Mouse (Mus musculus) cortical plate, adult 2 months (tissue): ENCODE measurements around the gene Wnt4.

Source experiments
- CTCF ChIP-seq: fragments of 200-500 bp; IDR thresholded peaks from 2 replicates; pipeline ENCODE4 v1.5.1; 2011; ENCODE audit warnings: mild to moderate bottlenecking, control low read depth, low read length; ENCODE audit not compliant: insufficient read depth; ENCODE audit errors: extremely low read depth
- POLR2A ChIP-seq: fragments of 200-500 bp; IDR thresholded peaks from 2 replicates; pipeline ENCODE4 v1.6.1; 2011; ENCODE audit warnings: mild to moderate bottlenecking, low read length, control low read depth; ENCODE audit not compliant: insufficient read depth; ENCODE audit errors: extremely low read depth

DNA sequence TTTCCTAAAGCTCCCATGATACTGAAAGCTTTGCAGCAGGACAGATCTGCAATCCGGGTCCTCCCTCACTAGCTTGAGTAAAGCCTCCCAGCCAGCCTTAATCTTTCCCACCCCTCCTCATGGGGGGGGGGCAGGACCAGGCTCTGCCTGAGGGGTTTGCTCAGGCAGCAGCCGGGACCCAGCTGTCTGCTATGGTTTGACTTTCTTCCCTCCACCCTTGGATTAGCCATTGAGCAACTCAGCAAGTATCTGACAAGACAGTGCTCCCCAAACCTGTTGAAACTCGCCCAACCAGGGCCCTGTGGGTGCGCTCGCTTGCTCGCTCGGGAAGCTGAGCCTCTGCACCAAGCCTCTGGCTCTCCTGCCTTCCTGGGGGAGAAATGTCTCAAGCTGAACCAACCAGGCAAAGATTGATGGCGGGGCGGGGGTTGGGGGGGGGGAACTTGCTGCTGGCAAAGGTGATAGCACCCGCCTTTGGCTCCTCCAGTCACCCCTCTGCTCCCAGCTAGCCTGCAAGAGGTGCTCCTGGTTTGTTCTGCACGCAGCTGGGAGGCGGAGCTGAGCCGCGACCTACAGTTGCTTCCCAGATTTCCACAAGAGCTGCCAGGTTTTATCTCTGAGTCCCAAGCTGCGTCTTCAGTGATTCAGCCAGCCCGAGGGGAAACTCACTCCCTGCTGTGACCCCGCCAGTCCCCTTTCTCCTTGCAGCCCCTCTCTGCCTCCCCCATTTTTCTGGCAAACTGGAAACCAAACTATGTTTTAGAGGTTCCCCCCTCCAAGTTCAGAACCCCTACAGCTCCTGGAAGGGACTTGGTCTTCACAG is 5.5 kb downstream of the Wnt4 start:
- no peak for TF ChIP-seq POLR2A
- TF ChIP-seq CTCF = no peak
